Mouse (Mus musculus) liver, embryonic 13.5 days (tissue): ENCODE measurements around the gene Rubcnl. TPM values are rescaled to one million over a fixed set of nuclear protein-coding genes. Genes with fewer than 3 reads are reported as not detected.
A peak's percentile ranks its signal among the peaks of the same experiment; 100 is the strongest.

Experiments used
- ATAC-seq: fragments of 200-750 bp; cut with Nextera tagmentation; 2 replicates; pipeline ENCODE4 v1.8.0; 2017; ENCODE audit warnings: low read depth, mild to moderate bottlenecking, moderate number of reproducible peaks, moderate library complexity
- DNase-seq: peaks from one replicate; pipeline ENCODE4 v3.0.0; 2022
- H3K27ac ChIP-seq: fragments of 300-500 bp; sonication (generic); 2 replicates; pipeline ENCODE4 v1.5.1; 2015; ENCODE audit warnings: moderate library complexity, mild to moderate bottlenecking, inconsistent platforms
- H3K27me3 ChIP-seq: fragments of 300-500 bp; sonication (generic); 2 replicates; pipeline ENCODE4 v1.6.1; 2015; ENCODE audit warnings: mild to moderate bottlenecking, inconsistent platforms
- H3K36me3 ChIP-seq: fragments of 300-500 bp; sonication (generic); 2 replicates; pipeline ENCODE4 v1.6.1; 2015; ENCODE audit warnings: mild to moderate bottlenecking, inconsistent platforms
- H3K4me1 ChIP-seq: fragments of 300-500 bp; sonication (generic); replicated peaks from 2 replicates; pipeline ENCODE4 v1.6.1; 2015; ENCODE audit warnings: inconsistent platforms
- H3K4me2 ChIP-seq: fragments of 300-500 bp; sonication (generic); 2 replicates; pipeline ENCODE4 v1.6.1; 2015; ENCODE audit warnings: inconsistent platforms, mild to moderate bottlenecking, moderate library complexity
- H3K4me3 ChIP-seq: fragments of 300-500 bp; sonication (generic); replicated peaks from 2 replicates; pipeline ENCODE4 v1.5.1; 2015; ENCODE audit warnings: mild to moderate bottlenecking, inconsistent platforms
- H3K9ac ChIP-seq: fragments of 300-500 bp; sonication (generic); 2 replicates; pipeline ENCODE4 v1.6.1; 2015; ENCODE audit warnings: mild to moderate bottlenecking, inconsistent platforms
- H3K9me3 ChIP-seq: fragments of 300-500 bp; sonication (generic); replicated peaks from 2 replicates; pipeline ENCODE4 v1.6.1; 2016; ENCODE audit warnings: inconsistent platforms
- WGBS: fragments of 180-500 bp; shearing (Covaris S2); methylation state at CpG from one replicate; pipeline ENCODE4 v1.1.7; 2015; ENCODE audit not compliant: insufficient replicate concordance; 5-methylcytosine and 5-hydroxymethylcytosine counted together
- polyA plus RNA-seq: library from polyadenylated mRNA; unstranded; fragments of >200 nt; fragmentation: Nextera tagmentation; extraction: Ambion mirVana; gene quantifications from 2 replicates; pipeline ENCODE4 v1.2.1, GENCODE M21; 2015

Gene Rubcnl
- polyA plus RNA-seq, 1 experiment from 2014 or later: 0.20 TPM

DNA sequence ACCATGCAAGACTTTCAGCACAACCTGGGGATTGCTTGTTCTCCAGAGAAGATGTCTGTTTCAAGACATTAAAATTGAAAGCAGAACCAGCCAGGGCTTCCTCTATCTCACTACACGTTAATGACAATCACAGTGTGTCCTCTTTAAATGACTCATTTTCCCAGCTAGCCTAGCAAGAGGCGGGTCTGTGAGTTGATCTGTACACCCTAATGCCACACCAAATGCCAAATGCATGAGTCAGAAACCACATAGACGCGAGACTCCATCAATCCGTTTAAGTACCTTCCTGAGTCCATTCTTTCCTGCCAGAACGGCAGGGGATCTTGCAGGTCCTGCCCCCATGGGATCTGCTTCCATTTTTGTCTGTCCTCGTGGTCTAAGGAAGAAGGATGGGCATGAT, 29.4 kb downstream of the Rubcnl start:
- H3K27me3 ChIP-seq: no peaks in the 10 kb centered on the region
- H3K36me3 ChIP-seq: no peaks in the 10 kb centered on the region
- H3K4me3 ChIP-seq: no peak overlapping the region
- no peak overlapping the region for H3K9ac ChIP-seq
- H3K4me2 ChIP-seq: no peak overlapping the region
- ATAC-seq (no peak), DNase-seq (no peak)
- H3K9me3 ChIP-seq: no peaks in the 10 kb centered on the region
- H3K4me1 ChIP-seq: no peaks in the 10 kb centered on the region
- 30% methylated on average over 7 of the region's 7 CpGs for WGBS
- no peak overlapping the region for H3K27ac ChIP-seq

DNA sequence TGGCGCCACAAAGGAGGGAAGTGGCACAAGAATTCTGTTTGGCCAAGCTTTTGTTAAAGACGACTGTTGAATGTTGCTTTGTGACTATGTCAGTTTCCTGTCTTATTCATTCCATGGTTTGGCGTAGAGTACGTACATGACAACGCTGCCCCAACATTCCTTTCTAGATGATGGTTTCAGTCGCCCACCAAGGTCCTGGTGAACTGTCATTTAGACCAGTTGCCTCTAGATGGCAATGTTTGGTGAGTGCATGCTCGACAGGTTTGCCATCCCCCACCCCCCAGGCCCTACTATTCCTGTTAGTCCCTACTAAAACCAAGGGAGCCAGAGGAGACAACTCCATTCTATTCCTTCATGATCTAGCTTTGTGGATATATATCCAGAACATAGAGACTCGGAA, 36.6 kb downstream of the Rubcnl start:
- Histone ChIP-seq H3K4me1 (peaks cover 24% of the 10 kb centered on the region), H3K27me3 (no peaks in the 10 kb centered on the region), H3K4me2 (no peak overlapping the region), H3K27ac (no peak overlapping the region), H3K4me3 (no peak overlapping the region), H3K9me3 (no peaks in the 10 kb centered on the region), H3K9ac (no peak overlapping the region), H3K36me3 (no peaks in the 10 kb centered on the region)
- DNase-seq (no peak), ATAC-seq (no peak)
- 41% methylated on average over 8 of the region's 8 CpGs for whole genome bisulfite sequencing

DNA sequence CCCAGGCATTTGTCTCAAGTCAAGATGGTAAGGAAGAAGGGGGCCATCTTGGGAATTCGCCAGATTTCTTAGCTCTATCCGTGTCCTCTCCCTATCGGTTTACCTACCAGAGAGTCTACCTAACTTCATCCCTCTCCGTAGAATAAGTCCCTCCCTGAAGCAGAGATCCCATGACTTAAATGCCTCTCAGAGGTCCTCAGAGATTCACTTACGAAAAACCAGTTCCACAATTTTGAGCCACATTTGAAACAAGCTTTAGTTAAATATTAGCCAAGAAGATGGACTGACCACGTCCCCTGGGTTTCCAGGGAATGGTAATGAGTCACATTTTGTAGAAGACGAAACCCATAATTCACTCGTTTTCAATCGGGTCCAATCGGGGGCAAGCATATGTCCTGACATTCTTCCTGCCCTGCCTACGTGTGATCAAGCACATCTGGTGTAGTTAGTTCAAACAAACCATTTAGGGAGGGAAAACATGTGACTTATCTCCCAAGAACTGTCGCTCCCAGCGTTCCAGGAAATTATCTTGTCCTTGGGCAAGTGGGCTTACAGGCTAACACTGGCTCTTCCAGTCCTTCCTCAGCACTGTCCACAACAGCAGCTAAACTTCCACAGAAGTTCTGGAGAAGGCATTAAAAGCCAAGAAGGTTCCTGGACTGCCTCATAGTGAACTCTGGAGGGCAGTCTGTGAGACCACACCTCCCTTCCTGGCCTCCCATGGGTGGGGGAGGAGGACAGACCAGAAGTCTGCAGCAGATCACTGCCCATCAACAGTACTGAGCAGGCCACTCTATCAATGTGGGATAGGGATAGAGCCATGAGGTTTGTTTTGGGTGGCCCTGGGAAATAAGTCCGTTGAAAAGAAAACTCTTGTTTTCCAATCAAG, 38.9 kb downstream of the Rubcnl start:
- Histone ChIP-seq H3K4me2 (no peak overlapping the region), H3K9me3 (no peaks in the 10 kb centered on the region), H3K36me3 (no peaks in the 10 kb centered on the region), H3K27ac (no peak overlapping the region), H3K4me1 (peaks cover 24% of the 10 kb centered on the region), H3K27me3 (no peaks in the 10 kb centered on the region), H3K9ac (no peak overlapping the region), H3K4me3 (no peak overlapping the region)
- ATAC-seq: 0 out of 2 replicates have a peak, but pooled peaks have one; percentile 51
- WGBS: 55% methylated on average over 14 of the region's 14 CpGs
- no peak for DNase-seq

GRCm38 (mm10) chr14:75056861-75057431, 41.1 kb downstream of the Rubcnl start:
- Histone ChIP-seq H3K27me3 (no peaks in the 10 kb centered on the region), H3K9me3 (no peaks in the 10 kb centered on the region), H3K9ac (0 out of 2 replicates have a peak overlapping the region, but pooled peaks have one; percentile 5), H3K4me2 (peak overlapping the region; percentile 13; the same call in 1 of the 2 replicates), H3K27ac (no peak overlapping the region), H3K4me3 (no peak overlapping the region), H3K36me3 (no peaks in the 10 kb centered on the region), H3K4me1 (peaks cover 24% of the 10 kb centered on the region)
- no peak for DNase-seq
- 23% methylated on average over 9 of the region's 9 CpGs for WGBS
- ATAC-seq: no peak

DNA sequence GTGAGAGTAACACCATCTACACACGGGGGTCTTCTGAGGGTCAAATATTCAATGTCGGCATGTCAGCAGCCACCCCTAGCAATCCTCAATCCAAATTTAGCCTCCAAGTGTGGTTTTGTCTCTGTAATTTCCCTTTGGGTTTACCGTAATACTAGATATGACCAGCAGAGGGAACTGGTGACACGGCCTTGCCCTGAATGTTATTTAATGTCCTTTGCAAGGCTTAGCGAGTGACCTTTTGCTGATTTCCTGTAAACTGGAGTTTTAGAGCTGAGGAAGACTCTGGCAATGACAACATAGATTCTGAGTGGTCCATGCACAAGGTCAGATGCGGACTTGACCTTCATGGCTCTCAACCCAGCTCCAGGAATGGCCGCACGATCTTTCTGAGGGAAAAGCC, 44.7 kb downstream of the Rubcnl start:
- H3K4me3 ChIP-seq: no peak overlapping the region
- 24% methylated on average over 8 of the region's 8 CpGs for WGBS
- no peak for ATAC-seq

GRCm38 (mm10) chr14:75063936-75064335, 48.1 kb downstream of the Rubcnl start:
- 83% methylated on average over 8 of the region's 8 CpGs for WGBS
- no peaks in the 10 kb centered on the region for H3K36me3 ChIP-seq
- no peak overlapping the region for H3K4me2 ChIP-seq
- DNase-seq (no peak), ATAC-seq (no peak)
- no peaks in the 10 kb centered on the region for H3K27me3 ChIP-seq
- no peak overlapping the region for H3K9ac ChIP-seq
- no peaks in the 10 kb centered on the region for H3K9me3 ChIP-seq
- peaks cover 6% of the 10 kb centered on the region; the same call in 1 of the 2 replicates for H3K4me1 ChIP-seq
- H3K4me3 ChIP-seq: no peak overlapping the region
- no peak overlapping the region for H3K27ac ChIP-seq

More for the DNA sequence above, 44.7 kb downstream of the Rubcnl start:
- peaks cover 15% of the 10 kb centered on the region for H3K4me1 ChIP-seq
- H3K36me3 ChIP-seq: no peaks in the 10 kb centered on the region
- H3K27ac ChIP-seq: no peak overlapping the region
- H3K9me3 ChIP-seq: no peaks in the 10 kb centered on the region
- H3K27me3 ChIP-seq: no peaks in the 10 kb centered on the region
- DNase-seq: no peak
- H3K9ac ChIP-seq: no peak overlapping the region
- no peak overlapping the region for H3K4me2 ChIP-seq

GRCm38 (mm10) chr14:75064520-75064919, 48.7 kb downstream of the Rubcnl start:
- H3K4me2 ChIP-seq: no peak overlapping the region
- H3K36me3 ChIP-seq: no peaks in the 10 kb centered on the region
- no peaks in the 10 kb centered on the region for H3K9me3 ChIP-seq
- ATAC-seq (peak; percentile 47; the same call in 1 of the 2 replicates), DNase-seq (no peak)
- no peak overlapping the region for H3K4me3 ChIP-seq
- H3K9ac ChIP-seq: no peak overlapping the region
- H3K27me3 ChIP-seq: no peaks in the 10 kb centered on the region
- no peak overlapping the region for H3K27ac ChIP-seq
- WGBS: 51% methylated on average over 7 of the region's 7 CpGs
- peaks cover 12% of the 10 kb centered on the region for H3K4me1 ChIP-seq

- DNase-seq (no peak), ATAC-seq (no peak)
- no peak overlapping the region for H3K9ac ChIP-seq
- H3K27me3 ChIP-seq: no peaks in the 10 kb centered on the region
- no peaks in the 10 kb centered on the region for H3K36me3 ChIP-seq
- no peaks in the 10 kb centered on the region for H3K9me3 ChIP-seq
- H3K4me2 ChIP-seq: no peak overlapping the region
- H3K4me1 ChIP-seq: peaks cover 13% of the 10 kb centered on the region
- H3K27ac ChIP-seq: no peak overlapping the region
- H3K4me3 ChIP-seq: no peak overlapping the region
- WGBS: 83% methylated on average over 5 of the region's 5 CpGs
Measured at GRCm38 (mm10) chr14:75065211-75065610, 49.4 kb downstream of the Rubcnl start.

DNA sequence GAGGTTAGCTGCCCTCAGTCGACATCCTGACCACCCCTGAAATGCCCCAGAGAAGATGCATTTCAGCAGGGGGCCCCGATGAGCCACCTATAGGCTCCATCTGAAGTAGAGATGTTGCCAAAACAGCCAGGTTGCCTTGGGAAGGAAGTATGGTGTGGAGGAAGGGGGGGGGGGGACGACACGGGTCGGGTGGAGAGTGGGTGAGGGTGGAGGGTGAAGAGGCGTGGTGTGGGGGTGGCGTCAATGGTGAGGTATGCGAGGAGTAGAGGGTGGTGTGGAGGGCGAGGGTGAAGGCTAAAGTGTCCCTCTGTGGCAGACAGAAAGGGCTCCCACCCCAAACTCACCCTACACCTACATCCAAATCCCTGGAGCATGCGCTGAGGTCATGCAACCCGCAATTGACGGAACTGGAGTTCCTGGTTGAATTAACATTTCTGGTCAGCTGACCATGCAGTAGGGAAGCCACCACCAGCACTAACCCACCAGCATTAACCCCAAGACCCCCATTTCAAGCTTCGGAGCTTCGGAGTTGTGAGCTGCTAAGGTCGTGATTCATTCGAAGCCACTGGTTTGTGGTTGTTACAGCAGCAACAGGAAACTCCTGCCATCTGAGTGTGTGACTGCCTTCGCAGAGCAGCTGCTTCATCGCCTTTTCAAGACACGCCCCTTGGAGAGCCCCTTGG, 52.7 kb downstream of the Rubcnl start:
- no peaks in the 10 kb centered on the region for H3K27me3 ChIP-seq
- peak overlapping the region; percentile 40 for H3K4me2 ChIP-seq
- H3K4me3 ChIP-seq: peak overlapping the region; percentile 10; the same call in 1 of the 2 replicates
- WGBS: 17% methylated on average over 18 of the region's 19 CpGs
- no peak for ATAC-seq
- H3K27ac ChIP-seq: no peak overlapping the region
- H3K4me1 ChIP-seq: peaks cover 13% of the 10 kb centered on the region
- H3K9me3 ChIP-seq: no peaks in the 10 kb centered on the region
- no peak for DNase-seq
- no peaks in the 10 kb centered on the region for H3K36me3 ChIP-seq
- no peak overlapping the region for H3K9ac ChIP-seq

DNA sequence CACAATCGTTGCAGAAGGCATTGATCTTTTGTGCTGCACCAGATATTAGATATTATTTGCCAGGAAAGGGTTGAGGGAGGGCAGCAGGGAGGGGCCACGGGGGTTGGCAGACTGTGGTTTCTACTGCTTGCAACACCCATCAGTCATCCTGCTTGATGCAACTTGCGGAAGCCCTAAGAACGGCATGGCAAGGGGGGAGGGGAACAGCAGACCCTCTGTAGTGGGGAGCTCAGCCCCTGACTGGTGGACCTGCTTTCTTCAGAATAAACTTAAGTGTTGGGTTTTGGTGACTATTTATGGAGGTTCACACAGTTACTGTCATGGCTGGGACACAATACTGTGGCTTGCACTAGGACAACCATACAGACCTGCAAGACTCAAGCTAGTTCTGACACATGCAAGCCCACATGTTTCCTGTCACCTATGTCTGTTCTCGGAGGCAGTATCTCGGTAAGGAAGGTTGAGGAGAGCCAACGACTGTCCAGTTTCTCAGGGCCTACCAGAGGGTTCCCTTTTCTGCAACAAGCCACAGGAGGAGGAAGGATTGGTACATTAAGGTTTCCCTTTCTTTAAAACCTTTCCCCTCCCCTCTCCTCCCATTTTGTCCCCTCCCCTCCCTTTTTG, 53.6 kb downstream of the Rubcnl start:
- WGBS: 16% methylated on average over 7 of the region's 7 CpGs
- no peak overlapping the region for H3K9ac ChIP-seq
- H3K36me3 ChIP-seq: no peaks in the 10 kb centered on the region
- no peak for ATAC-seq
- H3K4me1 ChIP-seq: peaks cover 13% of the 10 kb centered on the region
- peak overlapping the region; percentile 40 for H3K4me2 ChIP-seq
- no peaks in the 10 kb centered on the region for H3K27me3 ChIP-seq
- H3K27ac ChIP-seq: no peak overlapping the region
- DNase-seq: no peak
- H3K9me3 ChIP-seq: no peaks in the 10 kb centered on the region
- H3K4me3 ChIP-seq: no peak overlapping the region

DNA sequence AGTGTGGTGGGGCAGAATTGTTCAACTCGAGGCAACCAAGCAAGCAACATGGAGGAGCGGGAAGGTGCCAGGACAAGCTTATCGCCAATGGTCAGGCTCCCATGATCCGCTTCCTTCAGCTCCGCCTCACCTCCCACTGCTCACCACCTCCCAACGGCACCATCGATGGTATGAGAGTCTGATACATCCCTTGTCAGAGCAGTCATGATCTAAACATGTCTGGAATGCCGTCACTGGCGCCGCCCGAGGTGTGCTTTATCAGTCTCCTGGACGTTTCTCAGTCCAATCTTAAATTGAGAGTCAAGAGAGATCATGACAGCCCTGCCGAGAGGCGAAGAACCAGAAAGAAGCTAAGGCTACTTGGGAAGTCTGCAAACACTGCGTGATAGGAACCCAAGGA, 55.3 kb downstream of the Rubcnl start:
- H3K4me2 ChIP-seq: no peak overlapping the region
- H3K4me1 ChIP-seq: peaks cover 11% of the 10 kb centered on the region
- no peak overlapping the region for H3K4me3 ChIP-seq
- H3K27me3 ChIP-seq: no peaks in the 10 kb centered on the region
- 73% methylated on average over 15 of the region's 15 CpGs for WGBS
- no peak for ATAC-seq
- no peak overlapping the region for H3K27ac ChIP-seq
- H3K9ac ChIP-seq: no peak overlapping the region
- no peaks in the 10 kb centered on the region for H3K9me3 ChIP-seq
- DNase-seq: no peak
- no peaks in the 10 kb centered on the region for H3K36me3 ChIP-seq
